Mouse (Mus musculus) limb, embryonic 12.5 days (tissue): ENCODE results near the gene Cntf. TPM values are rescaled to one million over a fixed set of nuclear protein-coding genes. Genes with fewer than 3 reads are reported as not detected.

ENCODE experiments used
- ATAC-seq: fragments of 200-750 bp; cut with Nextera tagmentation; 2 replicates; pipeline ENCODE4 v1.8.0; 2017; ENCODE audit warnings: low read depth, moderate TSS enrichment; ENCODE audit not compliant: insufficient number of reproducible peaks, insufficient read depth, low FRiP score, low TSS enrichment
- H3K27ac ChIP-seq: fragments of 300-500 bp; sonication (generic); 2 replicates; pipeline ENCODE4 v1.5.1; 2016; ENCODE audit warnings: mild to moderate bottlenecking, moderate library complexity
- H3K27me3 ChIP-seq: fragments of 300-500 bp; sonication (generic); 2 replicates; pipeline ENCODE4 v1.6.1; 2016; ENCODE audit warnings: mild to moderate bottlenecking, moderate library complexity
- H3K36me3 ChIP-seq: fragments of 300-500 bp; sonication (generic); 2 replicates; pipeline ENCODE4 v1.6.1; 2016; ENCODE audit warnings: mild to moderate bottlenecking, moderate library complexity
- H3K4me1 ChIP-seq: fragments of 300-500 bp; sonication (generic); replicated peaks from 2 replicates; pipeline ENCODE4 v1.6.1; 2016
- H3K4me2 ChIP-seq: fragments of 300-500 bp; sonication (generic); 2 replicates; pipeline ENCODE4 v1.6.1; 2016; ENCODE audit warnings: mild to moderate bottlenecking, moderate library complexity
- H3K4me3 ChIP-seq: fragments of 300-500 bp; sonication (generic); replicated peaks from 2 replicates; pipeline ENCODE4 v1.5.1; 2016; ENCODE audit warnings: mild to moderate bottlenecking
- H3K9ac ChIP-seq: fragments of 300-500 bp; sonication (generic); replicated peaks from 2 replicates; pipeline ENCODE4 v1.6.1; 2016; ENCODE audit warnings: mild to moderate bottlenecking, moderate library complexity
- H3K9me3 ChIP-seq: fragments of 300-500 bp; sonication (generic); 2 replicates; pipeline ENCODE4 v1.6.1; 2016; ENCODE audit warnings: mild to moderate bottlenecking, moderate library complexity
- WGBS: fragments of 180-500 bp; shearing (Covaris S2); methylation state at CpG from one replicate; pipeline ENCODE4 v1.1.7; 2016; 5-methylcytosine and 5-hydroxymethylcytosine counted together
- polyA plus RNA-seq: library from polyadenylated mRNA; unstranded; fragments of >200 nt; fragmentation: Nextera tagmentation; extraction: Ambion mirVana; gene quantifications from 2 replicates; pipeline ENCODE4 v1.2.1, GENCODE M21; 2016

Cntf gene
- polyA plus RNA-seq, 1 experiment from 2014 or later: 1.7 TPM

DNA sequence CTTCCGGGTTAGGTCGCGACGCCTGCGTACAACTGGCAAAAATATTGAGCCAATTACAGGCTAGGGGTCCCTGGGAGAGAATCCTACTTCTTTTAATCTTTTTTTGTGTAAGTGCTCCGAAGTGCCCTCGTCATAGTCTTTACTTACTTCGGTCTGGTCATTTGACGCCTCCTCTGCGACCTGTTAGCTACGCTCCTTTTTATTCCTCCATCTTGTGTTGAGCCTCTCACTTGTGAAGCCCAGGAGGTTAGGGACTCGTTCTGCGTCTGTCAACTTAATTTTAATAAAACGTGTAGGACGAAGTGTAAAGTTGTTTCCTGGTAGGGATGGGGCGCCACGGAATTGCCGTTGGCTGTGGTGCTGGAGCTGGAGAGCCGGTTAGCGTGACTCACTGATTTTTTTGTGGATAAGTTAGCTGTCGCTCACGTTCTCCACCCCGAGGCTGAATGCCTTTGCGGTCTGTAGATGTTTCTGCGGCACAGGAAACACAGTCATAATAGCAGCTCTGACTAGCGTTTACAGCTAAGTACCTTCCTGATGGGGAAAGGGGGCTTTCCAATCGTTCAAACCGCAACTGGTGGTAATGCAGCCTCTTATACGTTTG, 31.0 kb upstream of the Cntf start:
- Histone ChIP-seq H3K27me3 (no peaks in the 10 kb centered on the region), H3K9ac (peak overlapping the region; percentile 58), H3K4me1 (peaks cover 10% of the 10 kb centered on the region), H3K36me3 (no peaks in the 10 kb centered on the region), H3K9me3 (no peaks in the 10 kb centered on the region), H3K4me2 (peak overlapping the region; percentile 63), H3K4me3 (peak overlapping the region; percentile 89), H3K27ac (peak overlapping the region; percentile 99)
- ATAC-seq: peak; percentile 0; the same call in 1 of the 2 replicates
- WGBS: 0% methylated on average over 29 of the region's 29 CpGs

DNA sequence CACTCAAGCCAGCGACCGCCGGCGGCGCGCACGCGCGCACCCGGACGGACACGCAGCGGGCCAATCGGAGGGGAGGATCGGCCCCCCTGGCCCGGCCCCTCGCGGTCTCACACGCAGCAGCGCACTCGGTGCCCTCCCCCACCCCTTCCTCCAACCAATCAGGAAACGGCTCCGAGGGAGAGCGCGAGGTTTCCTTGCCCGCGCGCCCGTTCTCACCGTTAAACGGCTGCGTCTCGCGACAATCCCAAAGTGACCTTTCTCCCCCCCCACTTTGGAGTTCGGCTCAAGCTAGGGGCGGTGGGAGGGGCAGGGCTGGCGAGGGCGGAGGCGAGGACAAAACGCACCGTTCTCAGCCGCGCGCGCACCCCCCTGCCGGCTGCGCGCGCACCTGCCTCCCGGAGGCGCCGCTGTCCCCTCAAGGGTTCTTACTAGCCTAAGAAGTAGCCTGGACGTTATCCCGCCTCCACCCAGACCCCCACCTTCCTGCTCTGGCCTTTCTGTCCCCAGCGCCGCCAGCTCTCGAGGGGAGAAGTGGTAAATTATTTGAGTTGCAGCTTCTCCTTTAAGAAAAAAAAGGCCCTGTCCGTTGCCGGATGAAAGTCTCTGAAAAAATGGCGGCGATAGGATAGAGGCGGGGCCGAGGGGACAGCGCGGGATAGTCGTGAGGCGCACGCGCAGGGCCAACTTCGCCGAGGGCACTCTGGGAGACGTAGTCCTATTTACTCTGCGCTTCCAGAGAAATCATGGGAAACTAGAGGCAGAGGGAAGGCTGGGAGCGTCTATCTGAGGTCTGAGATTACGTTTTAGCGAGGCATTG, 30.3 kb upstream of the Cntf start, which contains the start of the genes Zfp91 and Lpxn:
Zfp91 (minus strand) TSS at position 616 of the 817 bp plus-strand sequence.
Lpxn (plus strand) TSS at position 683 of the 817 bp plus-strand sequence.
- H3K4me1 ChIP-seq: peaks cover 13% of the 10 kb centered on the region
- peak within 1 kb of the TSS; percentile 99 for H3K27ac ChIP-seq
- no peaks in the 10 kb centered on the region for H3K36me3 ChIP-seq
- no peaks in the 10 kb centered on the region for H3K27me3 ChIP-seq
- 1% methylated on average over 63 of the region's 76 CpGs for WGBS
- H3K9ac ChIP-seq: peak within 1 kb of the TSS; percentile 97
- peak; percentile 95 for ATAC-seq
- peak within 1 kb of the TSS; percentile 89 for H3K4me3 ChIP-seq
- no peaks in the 10 kb centered on the region for H3K9me3 ChIP-seq
- H3K4me2 ChIP-seq: peak within 1 kb of the TSS; percentile 63

DNA sequence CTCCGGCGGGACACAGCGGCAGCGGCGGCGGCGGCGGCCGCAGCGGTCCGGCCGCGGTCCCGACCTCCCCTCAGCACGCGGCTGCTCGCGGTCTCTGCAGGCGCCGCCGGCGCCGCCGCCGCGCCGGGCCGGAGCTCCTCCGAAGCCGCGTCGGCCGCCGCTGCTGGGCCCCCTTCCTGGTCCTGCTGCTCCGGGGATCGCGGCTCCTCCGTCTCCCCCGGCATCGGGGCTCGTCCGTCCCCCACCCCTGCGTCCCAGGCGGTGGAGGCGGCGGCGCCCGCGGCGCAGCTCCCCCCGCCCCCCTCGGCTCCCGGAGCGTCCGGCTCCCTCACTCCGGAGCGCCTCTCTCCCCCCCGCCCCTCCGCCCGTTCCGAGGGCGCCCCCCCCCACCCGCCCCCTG, 29.7 kb upstream of the Cntf start:
- H3K9ac ChIP-seq: peak overlapping the region; percentile 97
- H3K4me3 ChIP-seq: peak overlapping the region; percentile 89
- no peaks in the 10 kb centered on the region for H3K9me3 ChIP-seq
- peaks cover 13% of the 10 kb centered on the region for H3K4me1 ChIP-seq
- peak overlapping the region; percentile 99 for H3K27ac ChIP-seq
- ATAC-seq: peak; percentile 14
- H3K36me3 ChIP-seq: no peaks in the 10 kb centered on the region
- 0% methylated on average over 31 of the region's 63 CpGs for whole genome bisulfite sequencing
- H3K27me3 ChIP-seq: no peaks in the 10 kb centered on the region
- peak overlapping the region; percentile 62 for H3K4me2 ChIP-seq

DNA sequence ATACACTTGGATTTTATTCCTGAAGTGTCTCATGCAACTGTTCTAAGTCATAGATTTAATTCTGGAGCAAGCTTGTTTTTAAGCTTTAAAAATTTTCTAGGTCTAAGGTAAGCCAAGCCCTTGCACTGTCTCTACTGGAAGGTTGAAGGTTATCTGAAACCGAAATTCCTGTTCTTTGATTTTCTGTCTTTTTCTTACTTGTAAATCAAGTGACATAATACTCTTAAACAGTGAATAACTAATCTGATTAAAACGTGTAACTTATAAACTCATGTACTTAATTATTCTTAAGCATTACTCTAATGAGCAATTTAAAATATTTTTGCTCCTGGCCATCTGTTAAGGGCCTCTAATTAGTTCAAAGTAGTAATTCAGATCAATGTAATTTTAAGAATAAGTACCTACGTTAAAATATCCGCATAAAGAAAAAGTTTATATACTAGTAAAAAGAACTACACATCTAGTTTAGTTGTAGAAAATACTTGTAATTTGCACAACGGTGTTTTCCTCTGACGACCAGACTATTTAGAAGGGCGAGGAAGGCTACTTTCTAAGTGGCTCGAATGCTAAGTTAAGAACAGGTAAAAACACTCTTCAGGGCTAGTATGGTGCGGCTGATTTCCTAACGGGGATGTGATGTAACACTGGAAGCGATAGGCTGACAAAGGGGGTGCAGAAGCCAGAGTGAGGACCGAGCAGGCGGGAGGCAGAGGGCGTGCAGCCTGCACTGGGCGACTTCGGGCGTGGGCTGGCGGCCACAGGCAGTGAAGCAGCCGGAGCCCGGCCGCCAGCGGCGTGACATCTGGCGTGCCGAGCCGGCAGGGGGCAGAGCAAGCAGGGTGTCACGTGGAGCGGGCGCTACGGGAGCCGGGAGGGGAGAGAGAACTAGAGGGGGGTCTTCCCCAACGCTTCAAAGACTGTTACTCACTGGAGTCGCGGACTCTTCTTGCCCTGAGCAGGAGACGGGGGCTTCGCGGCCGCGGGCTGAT, 28.9 kb upstream of the Cntf start:
- Histone ChIP-seq H3K36me3 (no peaks in the 10 kb centered on the region), H3K4me1 (peaks cover 13% of the 10 kb centered on the region), H3K9ac (peak overlapping the region; percentile 97), H3K27me3 (no peaks in the 10 kb centered on the region), H3K9me3 (no peaks in the 10 kb centered on the region), H3K4me2 (peak overlapping the region; percentile 62), H3K4me3 (peak overlapping the region; percentile 89), H3K27ac (peak overlapping the region; percentile 99)
- peak; percentile 60 for ATAC-seq
- WGBS: under 1% methylated on average over 33 of the region's 39 CpGs

DNA sequence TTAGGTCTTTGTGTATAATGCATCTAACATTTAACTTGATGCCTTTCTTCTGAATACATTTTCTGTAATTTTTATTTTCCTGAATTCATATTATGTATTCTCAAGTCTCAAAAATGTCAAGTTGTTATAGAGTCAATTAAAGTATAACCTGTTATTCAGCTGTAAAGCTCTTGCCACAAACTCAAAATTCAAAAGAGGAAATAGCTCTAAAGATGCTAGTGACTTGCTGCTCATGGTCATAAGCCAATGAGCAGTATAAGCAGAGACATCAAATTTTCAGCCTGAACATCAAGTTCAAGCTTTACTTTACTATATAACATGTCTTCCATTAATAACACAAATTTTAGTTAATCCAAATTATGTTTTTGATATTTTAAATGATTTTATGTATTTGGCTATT, 26.9 kb upstream of the Cntf start:
- ATAC-seq: no peak
- no peak overlapping the region for H3K4me2 ChIP-seq

DNA sequence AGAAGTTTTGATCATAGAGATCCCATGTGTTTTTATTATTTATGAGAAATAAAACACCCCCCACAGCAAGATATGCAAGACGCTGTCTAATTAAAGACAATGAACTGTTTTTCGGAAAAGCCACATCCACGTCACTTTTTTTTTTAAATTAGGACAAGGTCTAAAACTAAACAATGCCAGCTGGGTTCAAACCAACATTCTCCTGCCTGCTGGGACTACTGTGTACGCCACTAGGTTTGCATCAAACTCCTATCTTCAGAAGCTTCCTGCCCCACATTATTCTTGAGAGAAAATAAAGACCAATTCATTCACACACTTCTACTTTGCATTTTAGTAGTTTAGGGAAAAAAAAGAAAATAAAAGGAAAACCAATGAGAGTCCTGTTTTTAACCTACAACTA, 22.3 kb upstream of the Cntf start:
- Histone ChIP-seq H3K4me2 (peak overlapping the region; percentile 23), H3K9me3 (no peaks in the 10 kb centered on the region), H3K4me1 (peaks cover 12% of the 10 kb centered on the region), H3K4me3 (no peak overlapping the region), H3K9ac (no peak overlapping the region), H3K27me3 (no peaks in the 10 kb centered on the region), H3K27ac (peak overlapping the region; percentile 25; the same call in 1 of the 2 replicates), H3K36me3 (no peaks in the 10 kb centered on the region; the same call in 1 of the 2 replicates)
- ATAC-seq: no peak
- WGBS: 41% methylated on average over 4 of the region's 4 CpGs

More for the DNA sequence above, 26.9 kb upstream of the Cntf start:
- H3K36me3 ChIP-seq: no peaks in the 10 kb centered on the region; the same call in 1 of the 2 replicates
- no peaks in the 10 kb centered on the region for H3K9me3 ChIP-seq
- H3K9ac ChIP-seq: no peak overlapping the region
- H3K4me1 ChIP-seq: peaks cover 18% of the 10 kb centered on the region
- H3K27me3 ChIP-seq: no peaks in the 10 kb centered on the region
- H3K27ac ChIP-seq: no peak overlapping the region
- H3K4me3 ChIP-seq: no peak overlapping the region

DNA sequence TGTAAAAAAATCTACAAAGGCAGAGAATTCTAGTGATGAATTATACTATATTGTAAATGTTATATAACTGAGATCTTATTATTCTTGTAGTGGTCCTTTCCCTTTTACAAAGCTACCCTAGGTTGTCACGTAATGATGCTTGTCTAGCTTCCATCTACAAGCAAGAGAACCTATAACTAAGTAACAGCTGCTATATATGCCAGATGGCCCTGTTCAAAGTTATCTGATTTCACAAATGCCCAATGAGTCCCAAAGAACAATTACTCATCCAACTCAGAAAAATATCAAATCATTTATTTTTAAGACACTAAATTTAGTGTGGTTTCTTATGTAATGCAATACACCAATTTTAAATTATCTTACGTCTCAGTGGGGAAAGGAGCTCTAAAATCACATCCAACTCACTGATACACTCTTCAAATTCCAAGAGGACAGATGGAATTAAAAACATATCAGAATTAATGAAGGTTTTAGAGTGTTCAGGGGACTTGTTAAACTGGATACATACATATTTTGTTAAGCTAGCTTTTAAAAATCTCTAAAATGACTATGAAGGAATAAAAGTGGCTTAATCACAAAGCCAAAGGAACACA, 21.5 kb upstream of the Cntf start:
- H3K9me3 ChIP-seq: no peaks in the 10 kb centered on the region
- peaks cover 12% of the 10 kb centered on the region for H3K4me1 ChIP-seq
- no peaks in the 10 kb centered on the region for H3K27me3 ChIP-seq
- H3K27ac ChIP-seq: no peak overlapping the region
- no peak for ATAC-seq
- no peaks in the 10 kb centered on the region; the same call in 1 of the 2 replicates for H3K36me3 ChIP-seq
- H3K4me3 ChIP-seq: no peak overlapping the region
- H3K9ac ChIP-seq: no peak overlapping the region
- 52% methylated on average over 2 of the region's 2 CpGs for WGBS
- H3K4me2 ChIP-seq: no peak overlapping the region

DNA sequence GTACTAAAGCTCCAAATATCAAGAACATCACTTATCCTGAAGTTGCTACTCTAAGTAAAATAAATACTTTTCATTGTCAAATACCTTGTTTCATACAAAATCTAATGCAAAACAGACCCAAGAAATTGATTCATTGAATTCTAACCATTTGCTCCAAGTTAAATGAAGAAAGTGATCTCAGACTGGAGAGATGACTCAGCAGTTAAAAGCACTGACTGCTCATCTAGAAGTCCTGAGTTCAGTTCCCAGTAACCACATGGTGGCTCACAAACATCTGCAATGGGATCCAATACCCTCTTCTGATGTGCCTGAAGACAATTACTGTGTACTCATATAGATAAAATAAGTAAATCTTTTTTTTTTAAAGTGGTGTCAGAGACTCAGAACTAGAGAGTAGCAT, 15.0 kb upstream of the Cntf start:
- no peak overlapping the region for H3K4me2 ChIP-seq
- H3K27ac ChIP-seq: no peak overlapping the region
- H3K9ac ChIP-seq: no peak overlapping the region
- no peaks in the 10 kb centered on the region for H3K27me3 ChIP-seq
- no peaks in the 10 kb centered on the region for H3K4me1 ChIP-seq
- H3K4me3 ChIP-seq: no peak overlapping the region
- H3K36me3 ChIP-seq: peaks cover 26% of the 10 kb centered on the region
- no peaks in the 10 kb centered on the region for H3K9me3 ChIP-seq
- no peak for ATAC-seq

DNA sequence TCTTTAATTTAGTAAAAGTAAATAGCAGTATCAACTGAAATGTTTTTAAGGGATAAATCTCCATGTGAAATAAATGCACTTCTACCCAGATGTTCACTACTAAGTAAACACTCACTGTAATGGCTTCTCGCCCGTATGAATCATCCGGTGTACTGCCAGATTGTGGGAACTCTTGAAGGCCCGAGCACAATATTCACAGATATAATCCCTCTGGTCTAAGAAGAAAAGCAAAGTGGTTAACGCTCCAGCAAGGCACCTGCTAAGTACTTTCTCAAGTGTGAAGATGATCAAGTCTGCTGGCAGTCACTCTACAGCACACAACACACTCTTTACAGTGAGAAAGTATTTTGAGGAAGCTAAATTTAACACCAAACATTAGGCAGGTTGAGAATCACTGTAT, 5.5 kb upstream of the Cntf start:
- WGBS: 94% methylated on average over 5 of the region's 5 CpGs
- no peaks in the 10 kb centered on the region for H3K4me1 ChIP-seq
- ATAC-seq: no peak

DNA sequence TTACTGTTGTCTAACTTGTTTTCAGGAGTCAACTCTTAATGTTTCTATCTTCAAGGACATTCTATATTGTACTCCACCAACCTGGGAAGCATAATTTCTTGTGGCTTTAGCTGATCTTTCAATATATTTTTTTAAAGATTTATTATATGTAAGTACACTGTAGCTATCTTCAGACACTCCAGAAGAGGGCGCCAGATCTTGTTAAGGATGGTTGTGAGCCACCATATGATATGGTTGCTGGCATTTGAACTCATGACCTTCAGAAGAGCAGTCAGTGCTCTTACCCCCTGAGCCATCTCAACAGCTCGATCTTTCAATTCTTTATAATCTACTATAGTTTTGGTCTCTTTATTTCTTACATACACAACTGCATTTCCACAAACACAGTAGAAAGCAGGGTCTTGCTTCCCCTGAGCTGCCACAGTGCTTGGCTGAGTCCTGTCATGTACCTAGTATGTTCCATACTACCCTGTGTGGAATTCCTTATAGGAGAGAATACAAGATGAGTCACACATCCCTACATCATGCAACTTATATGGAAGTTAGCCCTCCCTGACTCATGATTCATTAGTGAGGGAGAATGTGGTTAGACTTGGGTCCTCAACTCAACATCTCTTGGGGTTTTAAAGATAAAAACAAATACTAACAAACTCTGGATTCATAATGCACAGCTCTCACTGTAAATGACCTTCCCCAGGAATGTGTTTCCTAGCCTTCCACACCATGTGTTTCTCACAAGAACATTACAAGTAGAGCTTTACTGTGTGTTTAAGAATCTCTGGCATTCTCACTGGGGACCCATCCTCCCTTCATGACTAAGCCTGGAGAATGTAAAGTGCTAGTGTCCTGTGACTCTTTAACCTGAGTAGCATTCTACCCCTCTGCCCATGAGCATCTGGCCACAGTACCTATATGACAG, 3.0 kb downstream of the Cntf start:
- WGBS: 57% methylated on average over 2 of the region's 2 CpGs
- H3K27me3 ChIP-seq: no peaks in the 10 kb centered on the region
- H3K36me3 ChIP-seq: peaks cover 47% of the 10 kb centered on the region
- no peaks in the 10 kb centered on the region for H3K9me3 ChIP-seq
- ATAC-seq: no peak
- no peak overlapping the region for H3K27ac ChIP-seq
- no peaks in the 10 kb centered on the region for H3K4me1 ChIP-seq
- H3K4me3 ChIP-seq: no peak overlapping the region
- no peak overlapping the region for H3K9ac ChIP-seq
- no peak overlapping the region for H3K4me2 ChIP-seq

More for the DNA sequence above, 5.5 kb upstream of the Cntf start:
- Histone ChIP-seq H3K36me3 (peaks cover 69% of the 10 kb centered on the region), H3K9ac (no peak overlapping the region), H3K4me3 (no peak overlapping the region), H3K27ac (no peak overlapping the region), H3K9me3 (no peaks in the 10 kb centered on the region), H3K4me2 (no peak overlapping the region), H3K27me3 (no peaks in the 10 kb centered on the region)
